Mouse (Mus musculus) limb, embryonic 11.5 days (tissue): ENCODE measurements at regions not wholly inside any gene's neighbourhood (a gene's known extent, or its start where the extent isn't known, plus 50 kb on each side); places are given as distances from the start of the nearest gene placed in this dataset.

Source experiments
- ATAC-seq: fragments of 200-750 bp; cut with Nextera tagmentation; 2 replicates; pipeline ENCODE4 v1.8.0; 2017; ENCODE audit warnings: low read depth; ENCODE audit not compliant: insufficient number of reproducible peaks, low FRiP score, low TSS enrichment
- DNase-seq: peaks from one replicate; pipeline ENCODE4 v3.0.0-alpha.2; 2015; ENCODE audit warnings: low spot score
- H3K27ac ChIP-seq: fragments of 300-500 bp; sonication (generic); replicated peaks from 2 replicates; pipeline ENCODE4 v1.5.1; 2014; ENCODE audit warnings: low read depth, mild to moderate bottlenecking, low read length
- H3K27me3 ChIP-seq: fragments of 300-500 bp; sonication (generic); 2 replicates; pipeline ENCODE4 v1.6.1; 2014; ENCODE audit warnings: mild to moderate bottlenecking, low read length, mixed read lengths; ENCODE audit not compliant: control insufficient read depth, insufficient read depth
- H3K36me3 ChIP-seq: fragments of 300-500 bp; sonication (generic); 2 replicates; pipeline ENCODE4 v1.6.1; 2014; ENCODE audit warnings: mild to moderate bottlenecking, low read length, moderate library complexity, mixed read lengths; ENCODE audit not compliant: control insufficient read depth, insufficient read depth
- H3K4me1 ChIP-seq: fragments of 300-500 bp; sonication (generic); 2 replicates; pipeline ENCODE4 v1.6.1; 2014; ENCODE audit warnings: low read length, mixed read lengths; ENCODE audit not compliant: control insufficient read depth, insufficient read depth
- H3K4me2 ChIP-seq: fragments of 300-500 bp; sonication (generic); 2 replicates; pipeline ENCODE4 v1.6.1; 2014; ENCODE audit warnings: low read depth, mild to moderate bottlenecking, moderate library complexity; ENCODE audit not compliant: severe bottlenecking
- H3K4me3 ChIP-seq: fragments of 300-500 bp; sonication (generic); 2 replicates; pipeline ENCODE4 v1.5.1; 2014; ENCODE audit warnings: low read depth, low read length
- H3K9ac ChIP-seq: fragments of 300-500 bp; sonication (generic); 2 replicates; pipeline ENCODE4 v1.6.1; 2014; ENCODE audit warnings: mild to moderate bottlenecking, low read length
- H3K9me3 ChIP-seq: fragments of 300-500 bp; sonication (generic); 2 replicates; pipeline ENCODE4 v1.6.1; 2016; ENCODE audit warnings: low read length; ENCODE audit not compliant: control insufficient read depth
- WGBS: fragments of 180-500 bp; shearing (Covaris S2); extraction: QIAGEN DNeasy Blood & Tissue Kit; methylation state at CpG from one replicate; pipeline ENCODE4 v1.1.7; 2014; 5-methylcytosine and 5-hydroxymethylcytosine counted together

DNA sequence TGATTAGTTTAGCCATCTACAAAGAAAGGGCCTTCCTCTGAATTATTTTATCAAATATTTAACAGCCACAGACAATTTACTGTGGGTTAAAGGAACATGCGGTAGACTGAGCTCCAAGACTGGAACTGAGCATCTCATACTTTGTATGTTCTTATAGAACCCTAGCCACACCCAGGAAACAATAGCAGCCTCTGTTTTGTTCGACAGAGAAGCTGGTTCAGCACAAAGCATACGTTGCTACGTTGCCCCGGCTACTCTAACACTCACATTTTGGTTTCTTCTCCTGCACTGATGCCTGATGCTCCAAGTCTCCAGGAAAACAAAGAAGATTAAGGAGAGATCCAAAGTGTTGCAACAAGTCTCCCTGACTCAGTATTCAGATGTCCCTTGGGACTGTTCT, 189.5 kb upstream of the 4930412O13Rik start:
- 94% methylated on average over 5 of the region's 5 CpGs for WGBS
- no peak for ATAC-seq
- no peak overlapping the region for H3K9ac ChIP-seq

DNA sequence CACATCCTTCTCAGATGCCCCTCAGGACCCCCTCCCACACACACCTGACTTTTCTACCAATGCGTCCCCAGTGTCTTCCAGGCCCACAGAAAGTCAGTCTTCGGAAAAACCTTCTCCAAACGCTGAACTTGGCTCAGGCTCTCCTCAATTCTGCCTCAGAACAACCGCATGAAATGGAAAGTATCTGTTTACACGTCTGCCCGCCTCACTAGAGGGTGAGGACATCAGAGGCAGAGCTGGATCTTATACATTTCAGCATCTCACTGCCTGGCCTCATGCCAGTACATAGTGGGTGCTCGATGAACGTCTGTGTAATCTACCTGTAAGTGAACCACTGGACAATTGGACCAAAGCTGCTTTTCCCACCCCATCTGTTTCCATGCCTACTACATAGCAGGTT, 189.1 kb upstream of the 4930412O13Rik start:
- H3K4me3 ChIP-seq, result no peak overlapping the region
- no peaks in the 10 kb centered on the region for H3K4me1 ChIP-seq
- DNase-seq (no peak), ATAC-seq (no peak)
- H3K9me3 ChIP-seq, result no peaks in the 10 kb centered on the region
- no peaks in the 10 kb centered on the region for H3K36me3 ChIP-seq
- H3K27ac ChIP-seq, result no peak overlapping the region
- H3K9ac ChIP-seq, result no peak overlapping the region
- H3K27me3 ChIP-seq, result no peaks in the 10 kb centered on the region
- WGBS, result 84% methylated on average over 8 of the region's 8 CpGs
- no peak overlapping the region for H3K4me2 ChIP-seq

More for the DNA sequence above, 189.5 kb upstream of the 4930412O13Rik start:
- no peak overlapping the region for H3K4me2 ChIP-seq
- H3K9me3 ChIP-seq, result no peaks in the 10 kb centered on the region
- H3K27ac ChIP-seq, result no peak overlapping the region
- no peaks in the 10 kb centered on the region for H3K36me3 ChIP-seq
- no peaks in the 10 kb centered on the region for H3K4me1 ChIP-seq
- H3K27me3 ChIP-seq, result no peaks in the 10 kb centered on the region
- H3K4me3 ChIP-seq, result no peak overlapping the region
- DNase-seq, result no peak

DNA sequence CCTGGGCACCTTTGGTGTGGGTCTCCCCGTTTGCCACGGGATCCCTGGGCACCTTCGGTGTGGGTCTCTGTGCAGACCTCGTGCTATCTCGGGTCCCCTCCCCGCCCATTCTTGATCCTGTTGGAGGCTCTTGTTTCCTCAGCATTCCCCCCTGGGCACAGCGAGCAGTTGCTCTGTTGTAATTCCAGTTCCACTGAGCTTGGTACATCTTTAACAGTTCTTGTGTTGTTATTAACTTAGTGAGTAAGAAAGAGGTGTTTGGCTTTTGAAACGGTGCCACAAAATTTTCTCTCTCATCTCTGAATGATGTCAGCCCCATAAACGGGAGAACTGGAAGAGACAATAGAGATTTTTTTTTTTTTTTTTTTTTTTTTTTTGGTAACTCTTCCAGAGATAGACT, 187.7 kb upstream of the 4930412O13Rik start:
- H3K36me3 ChIP-seq, result no peaks in the 10 kb centered on the region
- H3K27me3 ChIP-seq, result no peaks in the 10 kb centered on the region
- 78% methylated on average over 9 of the region's 9 CpGs for WGBS
- no peaks in the 10 kb centered on the region for H3K9me3 ChIP-seq
- H3K4me2 ChIP-seq, result no peak overlapping the region
- no peak overlapping the region for H3K4me3 ChIP-seq
- no peak for ATAC-seq
- DNase-seq, result no peak
- no peak overlapping the region for H3K9ac ChIP-seq
- H3K27ac ChIP-seq, result no peak overlapping the region
- H3K4me1 ChIP-seq, result no peaks in the 10 kb centered on the region

DNA sequence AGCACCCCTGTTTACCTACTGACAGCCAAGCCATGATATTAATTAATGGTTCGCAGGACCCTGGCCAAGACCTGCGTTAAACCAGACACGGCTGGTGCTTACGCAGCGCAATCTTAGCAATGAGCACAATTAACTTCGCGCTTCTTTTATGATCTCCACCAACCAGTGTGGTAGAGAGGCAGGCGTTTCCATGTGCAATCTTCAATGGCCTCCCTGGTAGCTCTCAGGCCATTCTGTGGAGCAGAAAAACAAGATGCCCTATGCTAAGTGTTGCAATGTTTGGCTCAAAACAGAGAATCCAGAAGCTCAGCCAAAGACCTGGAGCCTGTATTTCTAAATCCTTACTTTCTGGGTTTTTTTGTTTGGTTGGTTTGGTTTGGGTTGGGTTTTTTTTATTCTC, 186.9 kb upstream of the 4930412O13Rik start:
- ATAC-seq (0 out of 2 replicates have a peak, but pooled peaks have one; percentile 26), DNase-seq (no peak)
- Histone ChIP-seq H3K4me3 (no peak overlapping the region), H3K9me3 (no peaks in the 10 kb centered on the region), H3K27me3 (no peaks in the 10 kb centered on the region), H3K9ac (no peak overlapping the region), H3K4me2 (no peak overlapping the region), H3K4me1 (no peaks in the 10 kb centered on the region), H3K27ac (no peak overlapping the region), H3K36me3 (no peaks in the 10 kb centered on the region)
- 75% methylated on average over 8 of the region's 8 CpGs for WGBS

DNA sequence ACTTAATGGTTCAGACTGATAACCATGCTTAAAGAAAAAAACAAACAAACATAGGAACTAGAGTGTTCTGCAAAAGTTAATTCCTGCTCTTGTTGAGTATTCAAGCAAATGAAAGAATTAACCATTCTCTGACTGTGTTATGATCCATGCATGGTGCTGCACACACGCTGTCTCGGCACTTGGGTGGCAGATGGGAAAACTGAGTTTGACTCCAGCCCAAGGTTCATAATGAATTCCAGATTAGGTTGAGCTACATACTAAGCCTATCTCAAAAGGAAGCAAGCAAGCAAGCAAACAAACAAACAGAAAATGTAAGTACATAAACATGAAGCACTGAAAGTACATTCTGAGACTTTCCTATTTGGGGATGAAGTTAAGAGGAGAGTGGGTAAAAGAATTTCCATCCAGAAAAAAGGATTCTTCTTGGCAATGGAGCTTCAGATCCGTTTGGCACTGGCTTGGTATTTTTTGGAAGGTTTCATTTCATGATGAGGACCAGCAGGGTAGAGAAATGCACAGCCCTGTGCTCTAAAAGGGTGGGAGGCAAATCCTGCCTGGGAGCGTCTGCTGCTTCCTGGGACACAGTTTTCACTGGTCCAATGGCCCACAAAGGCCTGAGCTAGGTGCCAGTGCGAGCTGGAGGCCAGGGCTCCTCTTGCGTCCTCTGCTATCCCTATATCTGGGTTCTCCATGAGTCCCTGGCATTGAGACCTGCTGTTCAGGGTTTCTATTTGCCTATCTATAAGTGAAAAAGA, 183.3 kb upstream of the 4930412O13Rik start:
- no peak overlapping the region for H3K9ac ChIP-seq
- WGBS, result 73% methylated on average over 6 of the region's 6 CpGs
- H3K4me3 ChIP-seq, result no peak overlapping the region
- H3K27me3 ChIP-seq, result no peaks in the 10 kb centered on the region
- no peaks in the 10 kb centered on the region for H3K36me3 ChIP-seq
- no peak overlapping the region for H3K27ac ChIP-seq
- no peaks in the 10 kb centered on the region for H3K4me1 ChIP-seq
- no peak overlapping the region for H3K4me2 ChIP-seq
- ATAC-seq, result no peak
- H3K9me3 ChIP-seq, result no peaks in the 10 kb centered on the region
- no peak for DNase-seq

DNA sequence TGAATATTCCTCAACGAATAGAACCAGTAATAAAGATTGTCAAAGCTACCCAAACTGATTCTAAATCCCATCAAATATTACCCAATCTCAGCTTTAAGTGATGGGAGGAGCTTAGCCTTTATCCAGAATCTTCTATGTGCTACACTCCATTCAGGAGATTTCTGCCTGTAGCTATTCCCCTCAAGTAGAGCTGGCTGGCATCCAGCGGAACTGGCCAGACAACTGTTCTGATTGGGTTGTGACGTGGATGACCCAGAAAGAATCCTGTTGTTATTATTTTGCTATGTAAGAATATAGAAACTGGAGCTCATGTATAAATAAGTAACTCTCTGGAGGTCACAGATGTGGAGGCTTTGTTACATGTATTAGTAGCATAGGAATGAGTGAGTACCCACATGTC, 176.8 kb upstream of the 4930412O13Rik start:
- H3K27ac ChIP-seq, result no peak overlapping the region
- no peak overlapping the region for H3K9ac ChIP-seq
- H3K27me3 ChIP-seq, result no peaks in the 10 kb centered on the region
- no peak for DNase-seq
- no peak overlapping the region for H3K4me2 ChIP-seq
- no peaks in the 10 kb centered on the region for H3K4me1 ChIP-seq
- 87% methylated on average over 3 of the region's 3 CpGs for WGBS
- no peak overlapping the region for H3K4me3 ChIP-seq
- no peaks in the 10 kb centered on the region for H3K36me3 ChIP-seq
- ATAC-seq, result no peak
- H3K9me3 ChIP-seq, result no peaks in the 10 kb centered on the region

DNA sequence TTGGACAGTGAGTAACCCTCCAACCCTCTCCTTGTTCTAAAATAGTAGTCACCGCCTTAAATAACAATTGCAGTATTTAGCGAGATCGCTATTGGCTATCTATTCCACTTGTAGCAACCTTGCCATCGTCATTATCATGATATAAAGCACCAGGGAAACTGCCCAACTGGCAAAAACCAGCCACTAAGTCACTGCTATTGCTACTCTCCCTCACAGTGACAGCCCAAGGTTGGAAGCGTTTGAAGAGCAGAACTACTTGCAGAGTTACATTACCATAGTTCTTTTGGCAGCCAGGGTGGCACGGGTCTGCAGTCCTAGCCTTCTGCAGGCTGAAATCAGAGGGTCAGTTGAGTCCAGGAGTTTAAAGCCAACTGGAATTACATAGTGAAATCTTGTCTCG, 171.6 kb upstream of the 4930412O13Rik start:
- Histone ChIP-seq H3K27me3 (no peaks in the 10 kb centered on the region), H3K9me3 (no peaks in the 10 kb centered on the region), H3K36me3 (no peaks in the 10 kb centered on the region), H3K9ac (no peak overlapping the region), H3K4me2 (no peak overlapping the region), H3K27ac (no peak overlapping the region), H3K4me3 (no peak overlapping the region), H3K4me1 (no peaks in the 10 kb centered on the region)
- 80% methylated on average over 7 of the region's 7 CpGs for WGBS
- DNase-seq, result no peak
- ATAC-seq, result no peak

DNA sequence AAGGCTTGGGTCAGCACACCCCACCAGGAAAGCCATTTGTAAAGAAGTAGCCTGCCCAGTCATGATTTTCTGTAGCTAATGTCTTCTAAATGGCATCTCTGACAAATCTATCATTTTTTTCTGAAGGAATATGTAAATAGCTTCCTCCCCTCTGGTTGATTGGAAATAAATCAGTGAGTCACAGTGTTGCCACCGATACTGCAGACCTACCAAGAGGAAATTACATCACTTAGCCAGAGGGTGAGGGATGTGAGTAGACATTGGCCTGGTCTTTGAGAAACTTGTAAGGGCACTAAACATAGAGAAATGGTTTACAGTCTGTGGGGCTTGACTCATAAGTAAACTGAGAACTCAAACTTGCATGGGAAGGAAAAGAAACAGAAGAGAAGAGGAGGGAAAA, 163.1 kb upstream of the 4930412O13Rik start:
- H3K4me3 ChIP-seq, result no peak overlapping the region
- H3K27ac ChIP-seq, result no peak overlapping the region
- no peak overlapping the region for H3K4me2 ChIP-seq
- no peaks in the 10 kb centered on the region for H3K27me3 ChIP-seq
- H3K4me1 ChIP-seq, result no peaks in the 10 kb centered on the region
- ATAC-seq (no peak), DNase-seq (no peak)
- no peak overlapping the region for H3K9ac ChIP-seq
- WGBS, result 62% methylated on average over 1 of the region's 1 CpGs
- H3K36me3 ChIP-seq, result no peaks in the 10 kb centered on the region
- H3K9me3 ChIP-seq, result no peaks in the 10 kb centered on the region

DNA sequence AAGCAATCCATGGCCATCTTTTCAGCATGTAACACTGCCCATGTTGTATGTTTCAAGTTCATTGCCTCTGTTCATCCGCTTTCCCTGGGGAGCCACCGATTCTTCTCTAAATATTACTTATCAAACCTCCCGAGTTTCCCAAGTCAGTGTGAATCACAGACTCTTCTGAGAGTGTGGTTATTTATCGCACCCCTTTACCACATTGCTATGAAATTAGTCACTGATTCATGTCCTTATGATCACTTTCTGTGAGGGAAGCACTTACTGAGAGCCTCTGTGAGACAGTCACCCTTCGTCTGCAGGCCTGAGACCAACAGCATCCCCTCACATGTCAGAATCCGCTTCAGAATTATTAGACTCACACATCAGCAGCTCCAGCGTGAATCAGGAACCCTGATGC, 147.8 kb upstream of the 4930412O13Rik start:
- Histone ChIP-seq H3K4me3 (no peak overlapping the region), H3K27me3 (no peaks in the 10 kb centered on the region), H3K4me2 (no peak overlapping the region), H3K36me3 (no peaks in the 10 kb centered on the region), H3K4me1 (no peaks in the 10 kb centered on the region), H3K9ac (no peak overlapping the region), H3K9me3 (no peaks in the 10 kb centered on the region), H3K27ac (no peak overlapping the region)
- DNase-seq (no peak), ATAC-seq (no peak)
- 86% methylated on average over 7 of the region's 7 CpGs for WGBS
